Mouse (Mus musculus) embryonic facial prominence, embryonic 11.5 days (tissue): ENCODE data around the gene Gsto1. TPM values are rescaled to one million over a fixed set of nuclear protein-coding genes. Genes with fewer than 3 reads are reported as not detected.

ENCODE experiments used
- ATAC-seq: fragments of 200-750 bp; cut with Nextera tagmentation; replicated peaks from 2 replicates; pipeline ENCODE4 v1.8.0; 2017; ENCODE audit warnings: low read depth; ENCODE audit not compliant: insufficient number of reproducible peaks, low FRiP score, low TSS enrichment
- DNase-seq: peaks from one replicate; pipeline ENCODE4 v3.0.0-alpha.2; 2015; ENCODE audit warnings: low spot score
- H3K27ac ChIP-seq: fragments of 300-500 bp; sonication (generic); replicated peaks from 2 replicates; pipeline ENCODE4 v1.5.1; 2014; ENCODE audit warnings: mild to moderate bottlenecking, low read depth, low read length, control low read depth
- H3K27me3 ChIP-seq: fragments of 300-500 bp; sonication (generic); 2 replicates; pipeline ENCODE4 v1.6.1; 2014; ENCODE audit warnings: mild to moderate bottlenecking, low read length, moderate library complexity, mixed read lengths; ENCODE audit not compliant: control insufficient read depth, insufficient read depth
- H3K36me3 ChIP-seq: fragments of 300-500 bp; sonication (generic); replicated peaks from 2 replicates; pipeline ENCODE4 v1.6.1; 2014; ENCODE audit warnings: low read depth, mild to moderate bottlenecking, low read length, moderate library complexity, mixed read lengths; ENCODE audit not compliant: control insufficient read depth, insufficient read depth
- H3K4me1 ChIP-seq: fragments of 300-500 bp; sonication (generic); 2 replicates; pipeline ENCODE4 v1.6.1; 2014; ENCODE audit warnings: low read length, mixed read lengths; ENCODE audit not compliant: control insufficient read depth, insufficient read depth
- H3K4me2 ChIP-seq: fragments of 300-500 bp; sonication (generic); 2 replicates; pipeline ENCODE4 v1.6.1; 2014; ENCODE audit warnings: low read depth, mild to moderate bottlenecking, control low read depth, low read length, moderate library complexity
- H3K4me3 ChIP-seq: fragments of 300-500 bp; sonication (generic); 2 replicates; pipeline ENCODE4 v1.5.1; 2014; ENCODE audit warnings: low read depth, low read length, control low read depth
- H3K9ac ChIP-seq: fragments of 300-500 bp; sonication (generic); replicated peaks from 2 replicates; pipeline ENCODE4 v1.6.1; 2014; ENCODE audit warnings: mild to moderate bottlenecking, control low read depth, low read length
- H3K9me3 ChIP-seq: fragments of 300-500 bp; sonication (generic); replicated peaks from 2 replicates; pipeline ENCODE4 v1.6.1; 2016; ENCODE audit warnings: mild to moderate bottlenecking, low read length, inconsistent platforms, mixed read lengths; ENCODE audit not compliant: control insufficient read depth
- WGBS: fragments of 180-500 bp; shearing (Covaris S2); extraction: QIAGEN DNeasy Blood & Tissue Kit; methylation state at CpG from one replicate; pipeline ENCODE4 v1.1.7; 2014; 5-methylcytosine and 5-hydroxymethylcytosine counted together
- polyA plus RNA-seq: library from polyadenylated mRNA; unstranded; fragments of >200 nt; fragmentation: Nextera tagmentation; extraction: Ambion mirVana; gene quantifications from 2 replicates; pipeline ENCODE4 v1.2.1, GENCODE M21; 2014

Gene Gsto1
- polyA plus RNA-seq, 1 experiment from 2014 or later = 196 TPM

GRCm38 (mm10) chr19:47862581-47862980, 7.8 kb downstream of the Gsto1 start:
- Histone ChIP-seq H3K4me3 (no peak overlapping the region), H3K4me2 (no peak overlapping the region), H3K36me3 (no peaks in the 10 kb centered on the region; the same call in 1 of the 2 replicates), H3K9me3 (no peaks in the 10 kb centered on the region), H3K4me1 (no peaks in the 10 kb centered on the region), H3K9ac (no peak overlapping the region), H3K27ac (no peak overlapping the region), H3K27me3 (no peaks in the 10 kb centered on the region)
- WGBS = 93% methylated on average over 3 of the region's 3 CpGs
- DNase-seq (no peak), ATAC-seq (no peak)

- H3K4me2 ChIP-seq = no peak overlapping the region
- no peak for DNase-seq
Observed at GRCm38 (mm10) chr19:47864051-47864450, 9.3 kb downstream of the Gsto1 start.

GRCm38 (mm10) chr19:47864721-47865120, 10.0 kb downstream of the Gsto1 start:
- H3K9ac ChIP-seq = no peak overlapping the region
- DNase-seq (no peak), ATAC-seq (no peak)
- no peak overlapping the region for H3K27ac ChIP-seq
- 85% methylated on average over 7 of the region's 7 CpGs for WGBS
- peak overlapping the region; percentile 71 for H3K4me2 ChIP-seq
- no peaks in the 10 kb centered on the region for H3K27me3 ChIP-seq
- no peaks in the 10 kb centered on the region for H3K4me1 ChIP-seq
- peak overlapping the region; percentile 52; the same call in 1 of the 2 replicates for H3K4me3 ChIP-seq
- H3K9me3 ChIP-seq = no peaks in the 10 kb centered on the region
- no peaks in the 10 kb centered on the region for H3K36me3 ChIP-seq

More at GRCm38 (mm10) chr19:47864051-47864450, 9.3 kb downstream of the Gsto1 start:
- Histone ChIP-seq H3K9ac (no peak overlapping the region), H3K4me1 (no peaks in the 10 kb centered on the region), H3K27me3 (no peaks in the 10 kb centered on the region), H3K27ac (no peak overlapping the region), H3K4me3 (no peak overlapping the region), H3K9me3 (no peaks in the 10 kb centered on the region), H3K36me3 (no peaks in the 10 kb centered on the region)
- WGBS = 94% methylated on average over 9 of the region's 9 CpGs
- ATAC-seq = no peak

- Histone ChIP-seq H3K9me3 (no peaks in the 10 kb centered on the region), H3K4me2 (peak within 1 kb of the TSS; percentile 71), H3K27me3 (no peaks in the 10 kb centered on the region), H3K9ac (peak within 1 kb of the TSS; percentile 85), H3K36me3 (no peaks in the 10 kb centered on the region), H3K4me1 (no peaks in the 10 kb centered on the region), H3K4me3 (peak within 1 kb of the TSS; percentile 52), H3K27ac (peak within 1 kb of the TSS; percentile 43; the same call in 1 of the 2 replicates)
- DNase-seq (peak; percentile 98), ATAC-seq (peak; percentile 100)
- WGBS = under 1% methylated on average over 49 of the region's 49 CpGs
Observed at GRCm38 (mm10) chr19:47865353-47865947, 10.7 kb downstream of the Gsto1 start, which contains the start of gene Gsto2. Gsto2 (plus strand) TSS chr19:47865534.

- no peaks in the 10 kb centered on the region for H3K36me3 ChIP-seq
- H3K4me3 ChIP-seq = no peak overlapping the region
- no peak overlapping the region for H3K4me2 ChIP-seq
- WGBS = 71% methylated on average over 4 of the region's 4 CpGs
- DNase-seq = no peak
- ATAC-seq = no peak
- H3K9ac ChIP-seq = no peak overlapping the region
- no peaks in the 10 kb centered on the region for H3K9me3 ChIP-seq
- H3K4me1 ChIP-seq = no peaks in the 10 kb centered on the region
- H3K27ac ChIP-seq = no peak overlapping the region
- no peaks in the 10 kb centered on the region for H3K27me3 ChIP-seq
Observed at GRCm38 (mm10) chr19:47867628-47868175, 12.9 kb downstream of the Gsto1 start.

GRCm38 (mm10) chr19:47868951-47869350, 14.2 kb downstream of the Gsto1 start:
- no peak for ATAC-seq
- Histone ChIP-seq H3K4me1 (no peaks in the 10 kb centered on the region), H3K9me3 (no peaks in the 10 kb centered on the region), H3K27me3 (no peaks in the 10 kb centered on the region), H3K27ac (no peak overlapping the region), H3K4me2 (no peak overlapping the region), H3K36me3 (no peaks in the 10 kb centered on the region), H3K4me3 (no peak overlapping the region), H3K9ac (no peak overlapping the region)
- WGBS = 46% methylated on average over 4 of the region's 4 CpGs
- DNase-seq = peak; percentile 71

- no peaks in the 10 kb centered on the region for H3K4me1 ChIP-seq
- no peaks in the 10 kb centered on the region for H3K36me3 ChIP-seq
- DNase-seq (no peak), ATAC-seq (no peak)
- no peak overlapping the region for H3K9ac ChIP-seq
- H3K9me3 ChIP-seq = no peaks in the 10 kb centered on the region
- no peak overlapping the region for H3K27ac ChIP-seq
- no peaks in the 10 kb centered on the region for H3K27me3 ChIP-seq
- no peak overlapping the region for H3K4me2 ChIP-seq
- WGBS = 64% methylated on average over 3 of the region's 3 CpGs
- no peak overlapping the region for H3K4me3 ChIP-seq
Observed at GRCm38 (mm10) chr19:47869516-47869915, 14.7 kb downstream of the Gsto1 start.

GRCm38 (mm10) chr19:47870102-47870666, 15.4 kb downstream of the Gsto1 start:
- ATAC-seq = no peak
- Histone ChIP-seq H3K27me3 (no peaks in the 10 kb centered on the region), H3K36me3 (no peaks in the 10 kb centered on the region), H3K4me2 (no peak overlapping the region), H3K4me1 (no peaks in the 10 kb centered on the region), H3K9me3 (no peaks in the 10 kb centered on the region), H3K27ac (no peak overlapping the region), H3K9ac (no peak overlapping the region), H3K4me3 (no peak overlapping the region)
- no peak for DNase-seq
- WGBS = 70% methylated on average over 7 of the region's 7 CpGs
